Mouse (Mus musculus) adrenal gland (tissue): ENCODE data around the gene Fry.

Source experiments
- intact Hi-C: fragments of 180-260 bp; cut with DNase I; formaldehyde crosslinking; loops from one replicate; pipeline ENCODE4 v1.15.1; 2025

Gene Fry

DNA sequence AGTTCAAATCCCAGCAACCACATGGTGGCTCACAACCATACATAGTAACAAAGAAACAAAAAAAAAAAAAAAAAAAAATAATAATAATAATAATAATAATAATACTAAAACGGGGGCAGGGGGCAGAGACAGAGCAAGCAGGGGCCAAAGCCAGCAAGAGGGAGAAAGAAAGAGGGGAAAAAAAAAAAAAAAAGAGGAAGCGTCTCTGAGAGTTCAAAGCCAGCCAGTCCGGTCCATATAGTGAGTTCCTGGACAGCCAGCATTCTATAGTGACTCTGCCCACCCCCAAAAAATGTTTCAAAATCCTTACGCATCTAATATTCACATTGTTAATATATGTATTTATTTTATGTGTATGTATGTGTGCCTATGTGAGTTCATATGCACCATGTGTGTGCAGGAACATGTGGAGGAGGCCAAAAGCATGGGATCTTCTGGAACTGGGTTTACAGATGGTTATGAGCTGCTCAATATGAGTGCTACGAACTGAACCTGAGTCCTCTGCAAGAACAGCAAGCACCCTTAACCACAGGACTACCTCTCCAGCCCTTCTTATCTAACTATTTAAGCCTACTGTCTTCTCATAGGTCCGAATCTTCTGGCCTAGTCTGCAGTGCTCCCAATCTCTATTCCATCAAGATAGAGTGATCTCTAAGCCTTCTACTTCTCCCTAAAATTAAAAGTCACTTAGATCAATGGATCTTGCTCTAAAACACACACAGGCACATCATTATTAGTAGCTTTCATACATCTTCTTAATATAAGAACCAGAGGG is 392.2 kb downstream of the Fry start:
- intact Hi-C loops: no loop called here

DNA sequence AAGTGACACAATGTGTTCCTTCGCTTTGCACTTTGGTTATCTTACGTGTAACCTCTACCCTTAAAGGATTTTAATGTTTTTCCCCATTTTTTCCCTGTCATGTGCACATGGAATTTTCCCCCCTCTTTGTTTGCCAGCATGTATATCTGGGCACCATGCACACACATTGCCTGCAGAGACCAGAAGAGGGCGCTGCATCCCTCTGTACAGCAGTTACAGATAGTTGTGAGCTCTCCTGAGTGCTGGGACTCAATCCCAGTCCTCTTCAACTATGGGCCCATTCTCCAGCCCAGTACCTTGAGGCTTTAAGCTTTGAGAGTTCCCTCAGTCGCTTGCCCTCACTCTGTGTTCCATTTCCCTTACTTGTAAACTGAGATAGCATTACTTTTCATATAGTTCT is 394.8 kb downstream of the Fry start:
- intact Hi-C loops: no loop called here

DNA sequence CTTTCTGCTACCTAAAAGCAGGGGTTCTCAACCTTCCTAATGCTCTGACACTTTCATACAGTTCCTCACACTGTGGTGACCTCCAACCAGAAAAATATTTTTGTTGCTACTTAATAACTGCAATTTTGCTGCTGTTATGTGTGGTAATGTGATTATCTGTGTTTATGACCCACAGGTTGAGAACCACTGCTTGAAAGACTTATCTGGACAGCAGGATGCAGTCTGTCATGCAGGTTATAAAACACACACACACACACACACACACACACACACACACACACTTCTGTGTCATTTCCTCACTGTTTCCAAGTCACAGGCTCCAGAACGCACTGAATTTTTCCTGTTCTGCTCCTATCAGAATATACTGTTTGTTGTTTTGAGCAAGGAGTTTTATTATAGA is 395.6 kb downstream of the Fry start:
- intact Hi-C loops: no loop called here

GRCm38 (mm10) chr5:150518064-150518463 is 399.6 kb downstream of the Fry start, which contains the start of gene Zar1l:
TSS of gene Zar1l (minus strand) at chr5:150518164.
- intact Hi-C loops: no loop called here

GRCm38 (mm10) chr5:150519551-150519950 is 401.1 kb downstream of the Fry start:
- intact Hi-C loops: no loop called here

- intact Hi-C loops: loop anchor here (2.0 to 5.0 kb wide), 2 partner anchors 70 to 143 kb away; no protein-coding TSS in a partner anchor
Observed at GRCm38 (mm10) chr5:150521937-150522866, 403.8 kb downstream of the Fry start, which contains the start of gene Brca2. TSS of gene Brca2 (plus strand) at chr5:150522630.

DNA sequence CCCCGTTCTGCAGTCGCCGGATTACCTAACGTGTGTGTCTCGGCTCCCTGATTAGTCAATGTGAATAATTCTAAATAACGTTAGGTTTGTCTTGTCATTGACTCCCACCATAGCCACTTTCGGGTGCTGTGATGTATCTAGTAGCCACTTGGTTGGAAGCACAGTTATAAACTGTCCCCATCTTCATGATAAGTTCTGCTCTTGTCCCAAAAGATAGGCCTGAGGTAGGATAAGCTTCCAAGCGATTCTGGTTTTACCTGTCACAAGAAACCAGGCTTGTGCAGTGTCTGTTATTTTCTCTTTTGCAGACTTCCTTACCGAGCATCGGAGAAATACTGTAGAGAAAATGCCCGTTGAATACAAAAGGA is 404.4 kb downstream of the Fry start:
- intact Hi-C loops: loop anchor here (2.0 to 5.0 kb wide), 2 partner anchors 69 to 142 kb away; no protein-coding TSS in a partner anchor

- intact Hi-C loops: no loop called here
Observed at GRCm38 (mm10) chr5:150525239-150525638, 406.8 kb downstream of the Fry start.

- intact Hi-C loops: no loop called here
Observed at GRCm38 (mm10) chr5:150541302-150541701, 422.9 kb downstream of the Fry start.

- intact Hi-C loops: no loop called here
Observed at GRCm38 (mm10) chr5:150543184-150543583, 424.7 kb downstream of the Fry start.
